Mouse (Mus musculus) Patski (cell line): ENCODE measurements around the gene Gfod2. TPM values are rescaled to one million over a fixed set of nuclear protein-coding genes. Genes with fewer than 3 reads are reported as not detected.

ENCODE experiments used
- ATAC-seq: fragments of 100-300 bp; one replicate; pipeline ENCODE4 v1.8.0; 2021
- CTCF ChIA-PET: fragments of 350-600 bp; sonication (Branson Sonifier 250); formaldehyde crosslinking; loops from one replicate; lab custom pipeline; 2022; ENCODE audit warnings: inconsistent platforms; lab: Charles Lee
- POLR2A ChIA-PET: fragments of 350-600 bp; sonication (Branson Sonifier 250); formaldehyde crosslinking; loops from one replicate; lab custom pipeline; 2022; ENCODE audit warnings: antibody characterized with exemption, inconsistent platforms; lab: Charles Lee
- DNase-seq: peaks from one replicate; pipeline ENCODE4 v3.0.0-alpha.2; 2011; ENCODE audit warnings: low read depth, low spot score
- H3K27me3 ChIP-seq: fragments of 371-371 bp; one replicate; pipeline ENCODE4 v1.5.1; 2021
- CTCF ChIP-seq: fragments of 100-300 bp; IDR thresholded peaks from one replicate; pipeline ENCODE4 v1.5.1; 2021
- in situ Hi-C: fragments of 300-500 bp; cut with MboI; formaldehyde crosslinking; loops from 3 replicates; pipeline ENCODE4 v1.11.1; 2018; ENCODE audit warnings: low pct_unique_long_range_greater_than_20kb, mixed read lengths
- polyA plus RNA-seq: library from polyadenylated mRNA; unstranded; gene quantifications from one replicate; pipeline ENCODE4 v1.2.3, GENCODE M21; 2021

Gfod2 gene
- polyA plus RNA-seq, 1 experiment from 2014 or later = 23.6 TPM

- CTCF ChIA-PET = no interaction called here
- ATAC-seq = no peak
- TF ChIP-seq CTCF = no peak
- POLR2A ChIA-PET = no interaction called here
- DNase-seq = no peak
- in situ Hi-C loops = no loop called here
- no peaks in the 10 kb centered on the region for H3K27me3 ChIP-seq
These were observed 61.2 kb downstream of the Gfod2 start for GRCm38 (mm10) chr8:105697196-105697780.

- in situ Hi-C loops = no loop called here
- DNase-seq = no peak
- ChIA-PET CTCF (no interaction called here), POLR2A (no interaction called here)
- H3K27me3 ChIP-seq = no peaks in the 10 kb centered on the region
- no peak for ATAC-seq
- TF ChIP-seq CTCF = no peak
These were observed 63.2 kb downstream of the Gfod2 start for GRCm38 (mm10) chr8:105695080-105695780.

GRCm38 (mm10) chr8:105694051-105694799, 64.2 kb downstream of the Gfod2 start:
- ChIA-PET POLR2A (interaction anchor here (0.6 kb wide), 1 partner anchor 890 kb away, joined by 3 read pairs; no protein-coding TSS in a partner anchor), CTCF (interaction anchor here (1.2 kb wide), 1 partner anchor 12 kb away, joined by 3 read pairs; no protein-coding TSS in a partner anchor)
- no peak for ATAC-seq
- no peak for DNase-seq
- H3K27me3 ChIP-seq = no peaks in the 10 kb centered on the region
- in situ Hi-C loops = no loop called here
- TF ChIP-seq CTCF = no peak

DNA sequence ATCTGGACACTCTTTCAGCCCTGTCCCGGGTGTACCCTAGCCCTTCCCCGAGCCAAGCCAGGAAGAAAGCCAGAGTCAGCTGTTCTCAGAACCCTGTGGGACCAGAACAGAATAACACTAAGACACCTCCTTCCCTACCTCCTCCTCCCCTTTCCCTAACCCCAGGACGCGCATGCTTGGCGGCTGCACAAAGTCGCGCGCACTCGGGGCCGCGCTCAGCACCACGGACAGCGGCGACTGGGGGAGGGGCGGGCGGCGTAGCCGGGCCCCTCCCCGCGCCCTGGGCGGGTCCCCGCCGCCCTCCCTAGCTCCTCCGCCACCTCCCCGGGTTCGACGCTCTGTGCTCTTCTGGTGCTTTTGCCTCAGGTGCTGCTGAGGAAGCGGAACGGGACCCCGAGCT, 64.8 kb downstream of the Gfod2 start:
- DNase-seq (no peak), ATAC-seq (peak; percentile 10)
- in situ Hi-C loops = no loop called here
- CTCF ChIA-PET = interaction anchor here (1.2 to 1.7 kb wide), 2 partner anchors 11 to 37 kb away, joined by 3 read pairs; no protein-coding TSS in a partner anchor
- no peaks in the 10 kb centered on the region for H3K27me3 ChIP-seq
- POLR2A ChIA-PET = interaction anchor here (0.6 kb wide), 2 partner anchors 11 to 891 kb away, joined by 3 read pairs; no protein-coding TSS in a partner anchor
- no peak for TF ChIP-seq CTCF

DNA sequence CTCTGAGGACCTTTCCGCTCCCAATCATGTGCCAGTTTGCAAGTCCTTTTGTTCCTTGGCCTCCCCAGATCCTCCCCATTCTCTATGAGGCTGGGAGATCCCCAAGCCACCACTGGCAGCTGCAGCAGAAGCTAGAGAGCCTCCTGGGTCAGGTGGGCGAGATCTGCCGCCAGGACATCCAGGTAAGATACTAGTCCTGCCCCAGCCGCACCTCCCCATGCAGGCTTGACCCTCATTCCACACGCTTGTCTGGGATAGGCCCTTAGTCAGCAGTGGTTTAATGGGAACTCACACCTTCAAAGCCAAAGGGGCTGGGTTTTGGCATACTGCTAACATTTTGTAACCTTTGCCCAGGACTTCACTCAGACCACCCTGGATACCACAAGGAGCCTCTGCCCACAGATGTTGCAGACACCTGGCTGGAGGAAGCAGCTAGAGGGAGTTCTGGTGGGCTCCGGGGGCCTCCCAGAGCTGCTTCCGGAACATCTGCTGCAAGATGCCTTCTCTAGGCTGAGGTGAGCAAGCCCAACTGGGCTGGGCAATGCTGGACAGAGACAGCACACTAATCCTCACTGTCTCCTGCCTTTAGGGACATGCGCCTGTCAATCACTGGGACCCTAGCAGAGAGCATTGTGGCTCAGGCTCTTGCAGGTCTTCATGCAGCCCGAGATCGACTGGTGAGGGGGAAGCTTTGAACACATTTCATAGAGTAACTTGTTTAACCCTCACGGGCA, 65.8 kb downstream of the Gfod2 start:
- H3K27me3 ChIP-seq = no peaks in the 10 kb centered on the region
- ATAC-seq (no peak), DNase-seq (no peak)
- ChIA-PET POLR2A (no interaction called here), CTCF (interaction anchor here (1.7 kb wide), 1 partner anchor 36 kb away, joined by 3 read pairs; no protein-coding TSS in a partner anchor)
- no peak for TF ChIP-seq CTCF
- in situ Hi-C loops = no loop called here

- no peak for DNase-seq
- H3K27me3 ChIP-seq = no peaks in the 10 kb centered on the region
- in situ Hi-C loops = no loop called here
- ATAC-seq = no peak
- ChIA-PET POLR2A (no interaction called here), CTCF (no interaction called here)
- TF ChIP-seq CTCF = no peak
These were observed 67.5 kb downstream of the Gfod2 start for GRCm38 (mm10) chr8:105690978-105691377.

- ChIA-PET CTCF (no interaction called here), POLR2A (no interaction called here)
- no peak for DNase-seq
- TF ChIP-seq CTCF = no peak
- ATAC-seq = no peak
- in situ Hi-C loops = no loop called here
- H3K27me3 ChIP-seq = no peaks in the 10 kb centered on the region
These were observed 68.5 kb downstream of the Gfod2 start for GRCm38 (mm10) chr8:105689983-105690360.

- DNase-seq (no peak), ATAC-seq (no peak)
- TF ChIP-seq CTCF = no peak
- in situ Hi-C loops = no loop called here
- CTCF ChIA-PET = no interaction called here
- H3K27me3 ChIP-seq = no peaks in the 10 kb centered on the region
- POLR2A ChIA-PET = interaction anchor here (0.7 to 1.4 kb wide), 3 partner anchors 18 to 165 kb away, joined by 3 read pairs; no protein-coding TSS in a partner anchor
These were observed 69.0 kb downstream of the Gfod2 start for GRCm38 (mm10) chr8:105689256-105689982.

GRCm38 (mm10) chr8:105688242-105688752, 70.2 kb downstream of the Gfod2 start:
- no peaks in the 10 kb centered on the region for H3K27me3 ChIP-seq
- no peak for DNase-seq
- ATAC-seq = no peak
- ChIA-PET POLR2A (interaction anchor here (0.7 to 1.4 kb wide), 2 partner anchors 17 to 166 kb away, joined by 3 read pairs; no protein-coding TSS in a partner anchor), CTCF (no interaction called here)
- in situ Hi-C loops = no loop called here
- TF ChIP-seq CTCF = no peak
